Mouse (Mus musculus): ENCODE data around the gene Glycam1. TPM values are rescaled to one million over a fixed set of nuclear protein-coding genes. Genes with fewer than 3 reads are reported as not detected.

Gene Glycam1
- polyA plus RNA-seq, 1 experiment from 2014 or later, result not detected

DNA sequence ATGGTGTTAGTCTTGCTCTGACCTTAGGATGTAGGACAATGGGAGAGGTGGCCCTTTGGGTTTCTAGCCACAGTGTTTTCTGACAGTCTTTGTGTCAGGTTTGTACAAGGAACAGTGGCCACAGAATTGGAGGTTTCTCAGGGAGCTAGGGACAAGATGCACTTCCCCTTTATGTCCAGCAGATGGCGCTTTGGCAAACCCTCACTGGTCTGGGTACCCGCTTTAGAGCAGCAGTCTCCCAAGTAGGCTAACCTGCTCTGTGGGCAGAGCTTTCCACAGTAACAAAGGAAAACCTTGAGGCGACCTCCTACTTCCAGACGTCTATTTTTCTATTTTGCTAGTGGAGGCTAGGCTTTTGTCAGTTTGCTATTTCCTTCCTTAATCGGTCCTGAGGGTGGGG lies 34.5 kb downstream of the Glycam1 start:
- no peaks in the 10 kb centered on the region for H3K9me3 ChIP-seq (replicated peaks; ENCODE audit: control insufficient read depth, low read length, poor library complexity, severe bottlenecking)
- H3K4me3 ChIP-seq (ENCODE audit: low read depth, low read length), result no peak overlapping the region
- no peaks in the 10 kb centered on the region for H3K27me3 ChIP-seq (ENCODE audit: control insufficient read depth, insufficient read depth, low read depth, low read length)
- 0 out of 2 replicates have a peak overlapping the region, but pooled peaks have one; percentile 20 for H3K9ac ChIP-seq (ENCODE audit: low read depth, low read length)
- peak overlapping the region; percentile 63 for H3K27ac ChIP-seq (ENCODE audit: low read length)
- 5% methylated on average over 5 of the region's 5 CpGs for WGBS
- ATAC-seq, result peak; percentile 77
- no peak overlapping the region for H3K4me2 ChIP-seq (ENCODE audit: low read length)
- peaks cover 15% of the 10 kb centered on the region for H3K4me1 ChIP-seq (ENCODE audit: control insufficient read depth, insufficient read depth, low read length)
- H3K36me3 ChIP-seq (ENCODE audit: control insufficient read depth, insufficient read depth, low read length), result peaks cover 9% of the 10 kb centered on the region

DNA sequence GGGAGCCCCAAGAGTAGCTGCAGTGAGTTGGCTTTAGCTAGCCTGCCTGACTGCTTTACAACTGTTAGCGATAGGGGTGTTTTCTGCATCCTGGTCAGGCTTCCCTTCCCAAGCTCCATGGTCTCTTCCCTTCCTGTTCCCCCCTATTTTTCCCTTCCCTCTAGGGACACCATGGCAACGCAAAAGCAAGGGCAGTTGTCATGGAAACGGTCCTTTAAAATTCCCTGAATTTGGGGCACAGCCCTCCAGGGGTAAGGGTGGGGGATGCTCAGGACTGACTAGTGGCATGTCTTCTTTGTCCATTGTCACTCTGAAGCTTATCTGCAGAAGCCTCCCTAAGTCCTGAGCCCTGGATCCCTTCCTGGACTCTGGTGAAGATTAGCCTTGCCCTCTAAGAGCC lies 41.7 kb downstream of the Glycam1 start:
- Histone ChIP-seq H3K9ac (ENCODE audit: low read depth, low read length) (no peak overlapping the region), H3K27me3 (ENCODE audit: control insufficient read depth, insufficient read depth, low read depth, low read length) (no peaks in the 10 kb centered on the region), H3K4me3 (ENCODE audit: low read depth, low read length) (no peak overlapping the region), H3K9me3 (replicated peaks; ENCODE audit: control insufficient read depth, low read length, poor library complexity, severe bottlenecking) (no peaks in the 10 kb centered on the region), H3K4me1 (ENCODE audit: control insufficient read depth, insufficient read depth, low read length) (peaks cover 34% of the 10 kb centered on the region), H3K4me2 (ENCODE audit: low read length) (no peak overlapping the region), H3K36me3 (ENCODE audit: control insufficient read depth, insufficient read depth, low read length) (peaks cover 26% of the 10 kb centered on the region), H3K27ac (ENCODE audit: low read length) (peak overlapping the region; percentile 61; the same call in 1 of the 2 replicates)
- ATAC-seq, result no peak
- 21% methylated on average over 3 of the region's 3 CpGs for WGBS

DNA sequence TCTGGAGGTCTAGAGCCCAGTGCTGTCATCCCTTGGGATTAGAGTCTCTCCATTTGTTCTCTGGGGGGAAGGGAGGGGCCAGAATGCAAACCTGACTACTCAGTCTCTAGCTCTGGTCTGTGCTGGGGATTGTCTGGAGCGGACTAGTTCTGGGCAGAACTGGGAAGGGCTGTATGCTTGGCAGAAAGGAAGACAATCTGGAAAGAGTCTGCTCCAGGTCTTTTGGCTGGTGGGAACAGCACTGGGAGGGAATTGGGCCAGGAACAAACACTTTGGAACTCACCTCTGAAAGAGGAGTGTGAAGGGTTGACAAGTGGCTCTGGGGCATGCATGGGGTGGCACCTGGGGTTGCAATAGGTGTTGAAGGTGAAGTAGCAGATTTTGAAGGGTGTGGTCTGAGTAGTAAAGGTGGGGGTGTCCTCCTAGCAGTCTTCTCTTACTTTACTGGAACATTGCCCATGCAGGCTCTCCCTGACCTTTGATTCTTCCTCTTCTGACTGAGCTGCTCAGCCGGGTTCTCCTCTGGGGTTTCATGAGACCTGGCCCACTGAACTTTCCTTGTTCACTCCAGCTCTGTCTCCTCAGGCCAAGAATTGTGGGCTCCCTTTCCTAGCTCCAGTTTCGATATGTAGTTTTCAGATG lies 42.3 kb downstream of the Glycam1 start:
- peak overlapping the region; percentile 61 for H3K27ac ChIP-seq (ENCODE audit: low read length)
- peaks cover 26% of the 10 kb centered on the region for H3K36me3 ChIP-seq (ENCODE audit: control insufficient read depth, insufficient read depth, low read length)
- H3K4me2 ChIP-seq (ENCODE audit: low read length), result no peak overlapping the region
- ATAC-seq, result no peak
- 56% methylated on average over 3 of the region's 3 CpGs for WGBS
- no peak overlapping the region for H3K4me3 ChIP-seq (ENCODE audit: low read depth, low read length)
- H3K27me3 ChIP-seq (ENCODE audit: control insufficient read depth, insufficient read depth, low read depth, low read length), result no peaks in the 10 kb centered on the region
- H3K4me1 ChIP-seq (ENCODE audit: control insufficient read depth, insufficient read depth, low read length), result peaks cover 38% of the 10 kb centered on the region
- H3K9me3 ChIP-seq (replicated peaks; ENCODE audit: control insufficient read depth, low read length, poor library complexity, severe bottlenecking), result no peaks in the 10 kb centered on the region
- no peak overlapping the region for H3K9ac ChIP-seq (ENCODE audit: low read depth, low read length)

DNA sequence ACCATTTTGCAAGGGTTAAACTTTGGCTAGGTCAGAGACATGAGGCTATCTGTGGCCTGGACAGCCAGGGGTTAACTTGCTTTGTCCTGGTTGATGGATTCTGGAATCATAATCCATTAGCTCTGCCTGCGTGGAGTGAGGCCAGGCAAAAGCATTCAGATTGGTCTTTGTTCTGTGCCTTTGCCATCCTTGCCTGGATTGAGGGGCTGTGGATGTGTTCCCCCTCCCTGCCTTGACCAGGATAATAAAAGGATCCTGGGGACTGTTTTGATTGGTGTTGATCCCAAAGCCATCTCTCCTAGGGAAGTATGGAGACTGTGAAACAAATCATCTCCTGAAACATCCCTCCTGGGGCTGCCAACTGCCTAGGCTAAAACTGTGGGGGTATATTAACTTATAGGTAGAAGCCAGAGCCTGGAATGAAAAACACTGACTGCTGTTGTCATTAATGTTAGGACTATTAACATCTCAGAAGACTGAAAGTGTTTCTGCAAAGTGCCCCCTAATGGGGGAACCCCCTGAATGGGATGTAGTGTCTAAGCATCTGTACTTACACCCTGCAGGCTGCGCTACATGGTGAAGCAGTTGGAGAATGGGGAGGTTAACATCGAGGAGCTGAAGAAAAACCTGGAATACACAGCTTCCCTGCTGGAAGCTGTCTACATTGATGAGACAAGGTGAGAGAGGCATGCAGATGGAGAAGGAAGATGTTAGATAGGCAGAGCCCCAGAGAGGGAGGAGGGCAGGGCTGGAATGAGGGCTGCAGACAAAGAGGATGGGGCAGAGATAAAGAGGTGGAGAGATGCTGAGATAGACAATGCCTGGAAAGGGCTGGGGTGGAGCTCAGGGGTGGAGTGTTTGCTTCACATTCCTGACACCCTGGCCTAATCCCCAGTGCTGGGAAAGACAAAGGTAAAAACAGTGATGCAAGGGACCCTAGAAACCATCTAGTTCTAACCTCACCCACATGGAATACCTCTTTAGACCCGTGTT lies 45.2 kb downstream of the Glycam1 start:
- peak overlapping the region; percentile 86 for H3K27ac ChIP-seq (ENCODE audit: low read length)
- peak overlapping the region; percentile 18 for H3K4me2 ChIP-seq (ENCODE audit: low read length)
- 6% methylated on average over 4 of the region's 4 CpGs for WGBS
- peaks cover 56% of the 10 kb centered on the region for H3K4me1 ChIP-seq (ENCODE audit: control insufficient read depth, insufficient read depth, low read length)
- no peaks in the 10 kb centered on the region for H3K27me3 ChIP-seq (ENCODE audit: control insufficient read depth, insufficient read depth, low read depth, low read length)
- ATAC-seq, result peak; percentile 61
- H3K9ac ChIP-seq (ENCODE audit: low read depth, low read length), result peak overlapping the region; percentile 23; the same call in 1 of the 2 replicates
- no peaks in the 10 kb centered on the region for H3K9me3 ChIP-seq (replicated peaks; ENCODE audit: control insufficient read depth, low read length, poor library complexity, severe bottlenecking)
- no peak overlapping the region for H3K4me3 ChIP-seq (ENCODE audit: low read depth, low read length)
- peaks cover 22% of the 10 kb centered on the region for H3K36me3 ChIP-seq (ENCODE audit: control insufficient read depth, insufficient read depth, low read length)

DNA sequence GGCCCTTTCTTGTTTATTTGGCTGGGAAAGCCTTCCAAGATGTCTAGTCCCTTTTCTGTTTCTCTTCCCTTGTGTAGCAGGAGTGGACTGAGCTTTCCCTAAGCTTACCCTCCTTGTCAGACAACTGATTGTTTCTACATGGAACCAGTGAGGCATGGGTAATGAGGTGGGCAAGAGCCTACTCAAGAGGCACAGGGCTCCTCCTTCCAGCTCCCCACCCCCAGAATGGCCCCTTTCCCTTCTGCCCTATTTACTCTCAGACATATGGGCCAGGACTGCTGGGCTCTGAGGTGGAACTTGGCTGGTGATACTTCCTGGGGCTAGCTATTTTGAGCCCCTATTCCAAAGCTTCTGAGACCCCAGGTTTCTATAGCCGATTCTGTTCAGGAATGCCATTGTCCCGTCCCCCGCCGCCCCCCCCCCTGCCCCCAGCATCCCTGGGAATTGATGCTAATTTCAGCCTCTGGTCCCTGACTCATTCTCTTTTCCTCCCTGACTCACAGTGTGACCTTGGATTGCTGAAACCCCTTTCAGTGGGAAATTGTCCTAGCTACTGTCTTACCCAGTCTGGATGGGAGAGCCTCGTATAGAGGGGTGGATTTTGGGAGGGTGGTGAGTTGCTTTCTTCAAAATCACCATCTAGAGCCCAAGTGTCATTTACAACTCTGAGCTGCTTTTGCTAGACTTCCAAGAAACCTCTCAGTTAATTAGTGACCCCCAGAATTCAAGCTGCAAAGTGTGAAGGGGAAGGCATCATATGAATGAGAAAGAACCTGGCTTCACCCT lies 46.1 kb downstream of the Glycam1 start:
- H3K9ac ChIP-seq (ENCODE audit: low read depth, low read length), result no peak overlapping the region
- H3K4me3 ChIP-seq (ENCODE audit: low read depth, low read length), result no peak overlapping the region
- peak overlapping the region; percentile 86 for H3K27ac ChIP-seq (ENCODE audit: low read length)
- peak overlapping the region; percentile 18 for H3K4me2 ChIP-seq (ENCODE audit: low read length)
- H3K4me1 ChIP-seq (ENCODE audit: control insufficient read depth, insufficient read depth, low read length), result peaks cover 60% of the 10 kb centered on the region
- no peaks in the 10 kb centered on the region for H3K9me3 ChIP-seq (replicated peaks; ENCODE audit: control insufficient read depth, low read length, poor library complexity, severe bottlenecking)
- ATAC-seq, result peak; percentile 53
- H3K36me3 ChIP-seq (ENCODE audit: control insufficient read depth, insufficient read depth, low read length), result peaks cover 16% of the 10 kb centered on the region
- WGBS, result 0% methylated on average over 5 of the region's 5 CpGs
- no peaks in the 10 kb centered on the region for H3K27me3 ChIP-seq (ENCODE audit: control insufficient read depth, insufficient read depth, low read depth, low read length)

DNA sequence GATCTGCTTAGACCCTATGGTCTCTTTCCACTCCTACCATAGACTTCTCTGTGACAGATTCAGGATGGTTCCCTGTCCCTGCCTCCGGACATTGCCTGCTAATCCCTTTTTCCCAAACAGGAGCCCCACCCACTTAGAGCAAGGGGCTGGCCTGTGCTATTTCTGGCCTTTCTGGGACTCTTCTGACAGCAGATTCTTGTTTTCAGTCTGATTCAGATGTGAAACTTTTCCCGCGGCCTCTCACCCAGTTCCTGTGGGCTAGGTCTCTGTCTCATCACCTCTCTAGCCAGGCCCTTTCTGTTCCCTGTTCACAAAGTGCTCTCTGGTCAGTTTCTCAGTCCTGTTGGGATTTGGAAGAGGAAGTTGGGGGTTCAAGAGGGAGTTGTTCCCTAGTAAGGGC lies 50.0 kb downstream of the Glycam1 start:
- Histone ChIP-seq H3K27me3 (ENCODE audit: control insufficient read depth, insufficient read depth, low read depth, low read length) (no peaks in the 10 kb centered on the region), H3K9me3 (replicated peaks; ENCODE audit: control insufficient read depth, low read length, poor library complexity, severe bottlenecking) (no peaks in the 10 kb centered on the region), H3K4me2 (ENCODE audit: low read length) (peak overlapping the region; percentile 50), H3K4me3 (ENCODE audit: low read depth, low read length) (peak overlapping the region; percentile 6; the same call in 1 of the 2 replicates), H3K9ac (ENCODE audit: low read depth, low read length) (peak overlapping the region; percentile 39; the same call in 1 of the 2 replicates), H3K27ac (ENCODE audit: low read length) (peak overlapping the region; percentile 56), H3K36me3 (ENCODE audit: control insufficient read depth, insufficient read depth, low read length) (no peaks in the 10 kb centered on the region), H3K4me1 (ENCODE audit: control insufficient read depth, insufficient read depth, low read length) (peaks cover 53% of the 10 kb centered on the region)
- no peak for ATAC-seq
- WGBS, result 24% methylated on average over 3 of the region's 3 CpGs

DNA sequence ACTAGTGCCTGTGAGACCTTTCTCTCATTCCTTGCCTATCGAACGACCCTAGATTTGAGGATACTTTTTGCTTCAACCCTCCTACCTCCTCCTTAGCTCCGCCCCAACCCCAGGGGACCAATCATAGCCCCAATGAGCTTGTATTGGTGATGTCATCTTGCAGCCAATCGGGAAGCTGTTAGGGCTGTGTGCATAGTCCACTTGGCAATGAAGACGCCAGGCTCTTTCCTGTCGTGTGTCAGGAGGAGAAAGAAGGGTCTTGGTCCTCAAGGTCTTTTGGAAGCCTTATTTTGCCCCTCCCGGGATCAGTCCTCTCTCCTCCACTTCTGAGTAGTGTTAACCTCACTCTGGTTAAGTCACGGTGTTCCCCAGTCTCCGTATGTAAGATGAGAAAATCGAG lies 50.8 kb downstream of the Glycam1 start:
- Histone ChIP-seq H3K9ac (ENCODE audit: low read depth, low read length) (peak overlapping the region; percentile 45; the same call in 1 of the 2 replicates), H3K27me3 (ENCODE audit: control insufficient read depth, insufficient read depth, low read depth, low read length) (no peaks in the 10 kb centered on the region), H3K4me2 (ENCODE audit: low read length) (peak overlapping the region; percentile 50), H3K27ac (ENCODE audit: low read length) (peak overlapping the region; percentile 62), H3K9me3 (replicated peaks; ENCODE audit: control insufficient read depth, low read length, poor library complexity, severe bottlenecking) (no peaks in the 10 kb centered on the region), H3K4me3 (ENCODE audit: low read depth, low read length) (peak overlapping the region; percentile 34), H3K4me1 (ENCODE audit: control insufficient read depth, insufficient read depth, low read length) (peaks cover 50% of the 10 kb centered on the region), H3K36me3 (ENCODE audit: control insufficient read depth, insufficient read depth, low read length) (no peaks in the 10 kb centered on the region)
- 3% methylated on average over 10 of the region's 10 CpGs for WGBS
- peak; percentile 94 for ATAC-seq

DNA sequence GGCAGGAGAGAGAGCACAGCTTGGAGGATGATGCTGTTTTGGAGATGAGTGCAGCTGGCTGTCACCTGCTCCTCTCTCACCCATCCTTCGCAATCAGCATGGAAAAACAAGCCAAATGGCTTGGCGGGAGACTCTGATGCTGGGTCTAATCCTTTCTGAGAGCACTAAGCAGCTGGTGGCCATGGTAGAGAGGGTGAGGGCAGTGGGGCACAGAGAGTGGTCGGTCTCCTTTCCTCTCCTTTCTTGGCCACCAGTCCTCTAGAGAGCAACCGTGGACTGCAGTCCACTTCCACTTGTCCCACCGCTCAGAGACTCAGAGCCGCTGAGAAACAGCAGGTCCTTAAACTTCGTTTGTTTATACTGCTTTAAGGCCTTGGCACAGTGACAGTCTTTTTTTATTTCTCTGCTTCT lies 51.3 kb downstream of the Glycam1 start:
- Histone ChIP-seq H3K36me3 (ENCODE audit: control insufficient read depth, insufficient read depth, low read length) (no peaks in the 10 kb centered on the region), H3K4me3 (ENCODE audit: low read depth, low read length) (peak overlapping the region; percentile 34), H3K27me3 (ENCODE audit: control insufficient read depth, insufficient read depth, low read depth, low read length) (no peaks in the 10 kb centered on the region), H3K9me3 (replicated peaks; ENCODE audit: control insufficient read depth, low read length, poor library complexity, severe bottlenecking) (no peaks in the 10 kb centered on the region), H3K27ac (ENCODE audit: low read length) (peak overlapping the region; percentile 62), H3K4me1 (ENCODE audit: control insufficient read depth, insufficient read depth, low read length) (peaks cover 46% of the 10 kb centered on the region), H3K9ac (ENCODE audit: low read depth, low read length) (no peak overlapping the region), H3K4me2 (ENCODE audit: low read length) (peak overlapping the region; percentile 50)
- 5% methylated on average over 7 of the region's 7 CpGs for WGBS
- peak; percentile 53 for ATAC-seq
